Mouse (Mus musculus): ENCODE measurements around the gene Oas3.

DNA sequence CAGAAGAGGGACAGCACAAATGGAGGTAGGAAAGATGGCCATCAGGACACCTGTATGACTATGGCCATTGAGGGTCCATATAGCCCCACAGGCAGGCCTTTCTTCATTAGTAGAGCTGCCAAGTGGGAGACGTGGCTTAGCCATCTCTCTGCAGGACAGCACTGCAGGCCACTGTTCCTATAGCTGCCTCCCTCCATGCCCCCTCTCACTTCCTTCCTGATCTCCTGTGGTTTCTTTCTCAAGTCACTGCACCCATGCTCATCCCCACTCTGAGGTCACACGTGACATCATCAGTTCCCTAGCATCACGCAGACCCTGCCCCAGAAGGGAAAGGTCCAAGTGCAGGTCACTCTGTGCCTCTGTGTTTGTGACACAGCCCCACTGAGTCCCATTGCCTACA is 9.6 kb upstream of the Oas3 start:
- no peak for TF ChIP-seq CTCF (conservative IDR thresholded peaks at IDR 0.05; ENCODE audit: insufficient read depth, insufficient read length, low read depth, low read length)
- no peak for TF ChIP-seq POLR2A (IDR thresholded peaks at IDR 0.05; ENCODE audit: low read depth, low read length)

Measured in kidney, adult 2 months (tissue).